Mouse (Mus musculus) forebrain, embryonic 12.5 days (tissue): Measurements from ENCODE around the gene Frrs1l. TPM values are rescaled to one million over a fixed set of nuclear protein-coding genes. Genes with fewer than 3 reads are reported as not detected.

Experiments
- ATAC-seq: fragments of 200-750 bp; cut with Nextera tagmentation; 2 replicates; pipeline ENCODE4 v1.8.0; 2017; ENCODE audit warnings: moderate TSS enrichment; ENCODE audit not compliant: low FRiP score
- H3K27ac ChIP-seq: fragments of 300-500 bp; sonication (generic); 2 replicates; pipeline ENCODE4 v1.5.1; 2016; ENCODE audit warnings: mild to moderate bottlenecking
- H3K27me3 ChIP-seq: fragments of 300-500 bp; sonication (generic); 2 replicates; pipeline ENCODE4 v1.6.1; 2016; ENCODE audit warnings: mild to moderate bottlenecking
- H3K36me3 ChIP-seq: fragments of 300-500 bp; sonication (generic); replicated peaks from 2 replicates; pipeline ENCODE4 v1.6.1; 2016; ENCODE audit warnings: mild to moderate bottlenecking
- H3K4me1 ChIP-seq: fragments of 300-500 bp; sonication (generic); 2 replicates; pipeline ENCODE4 v1.6.1; 2016
- H3K4me2 ChIP-seq: fragments of 300-500 bp; sonication (generic); 2 replicates; pipeline ENCODE4 v1.6.1; 2016; ENCODE audit warnings: mild to moderate bottlenecking, moderate library complexity
- H3K4me3 ChIP-seq: fragments of 300-500 bp; sonication (generic); replicated peaks from 2 replicates; pipeline ENCODE4 v1.5.1; 2016; ENCODE audit warnings: mild to moderate bottlenecking
- H3K9ac ChIP-seq: fragments of 300-500 bp; sonication (generic); 2 replicates; pipeline ENCODE4 v1.6.1; 2016; ENCODE audit warnings: mild to moderate bottlenecking
- H3K9me3 ChIP-seq: fragments of 300-500 bp; sonication (generic); 2 replicates; pipeline ENCODE4 v1.6.1; 2016
- WGBS: fragments of 180-500 bp; shearing (Covaris S2); methylation state at CpG from one replicate; pipeline ENCODE4 v1.1.7; 2016; 5-methylcytosine and 5-hydroxymethylcytosine counted together
- polyA plus RNA-seq: library from polyadenylated mRNA; unstranded; fragments of >200 nt; fragmentation: Nextera tagmentation; extraction: Ambion mirVana; gene quantifications from 2 replicates; pipeline ENCODE4 v1.2.1, GENCODE M21; 2016

Gene Frrs1l
- polyA plus RNA-seq, 1 experiment from 2014 or later, result 10.2 TPM

DNA sequence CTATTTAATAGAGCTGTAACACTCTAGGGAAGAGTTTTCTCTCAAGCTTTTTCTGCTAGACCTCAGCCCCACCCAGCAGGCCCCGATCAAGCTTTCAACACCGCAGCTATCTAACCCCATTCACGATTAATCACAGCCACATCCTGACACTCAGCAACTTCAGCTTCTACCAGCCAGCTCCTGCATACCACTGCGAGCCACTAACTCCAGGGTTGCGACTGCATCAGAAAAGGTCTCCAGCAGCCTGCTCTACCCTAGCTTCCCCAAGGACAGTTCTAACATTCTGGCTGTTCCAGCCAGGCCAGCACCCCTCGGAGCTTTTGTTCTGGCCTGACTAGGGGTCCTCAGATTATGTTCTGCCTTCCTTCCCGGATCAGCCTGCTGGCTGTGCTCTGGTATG is 58.1 kb downstream of the Frrs1l start:
- no peak overlapping the region for H3K9ac ChIP-seq
- H3K36me3 ChIP-seq, result peaks cover 34% of the 10 kb centered on the region

DNA sequence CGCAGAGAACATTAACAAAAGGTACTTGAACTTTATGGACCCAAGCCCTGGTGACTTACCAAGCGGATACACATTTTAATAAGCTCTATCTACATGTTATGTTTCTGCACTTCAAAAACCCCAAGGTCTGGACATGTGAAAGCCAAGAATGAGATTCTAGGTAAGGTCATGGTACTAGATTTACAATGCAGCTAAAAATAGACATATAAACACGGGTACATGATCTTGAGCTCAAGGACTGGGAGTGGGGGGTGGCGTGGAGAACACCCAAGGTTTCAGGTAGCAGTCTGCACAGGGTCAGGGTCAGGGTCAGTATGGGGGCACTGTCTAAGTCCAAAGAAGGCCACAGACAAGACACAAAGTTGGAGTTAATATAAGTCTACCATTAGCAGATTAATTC is 59.9 kb downstream of the Frrs1l start:
- Histone ChIP-seq H3K4me2 (no peak overlapping the region), H3K4me3 (no peak overlapping the region), H3K27ac (no peak overlapping the region), H3K4me1 (no peaks in the 10 kb centered on the region), H3K9ac (no peak overlapping the region), H3K9me3 (no peaks in the 10 kb centered on the region), H3K27me3 (no peaks in the 10 kb centered on the region), H3K36me3 (peaks cover 34% of the 10 kb centered on the region)
- ATAC-seq, result no peak
- WGBS, result 84% methylated on average over 4 of the region's 4 CpGs

More for the DNA sequence above, 58.1 kb downstream of the Frrs1l start:
- ATAC-seq, result no peak
- Histone ChIP-seq H3K4me3 (no peak overlapping the region), H3K27ac (no peak overlapping the region), H3K4me2 (no peak overlapping the region), H3K4me1 (no peaks in the 10 kb centered on the region), H3K9me3 (no peaks in the 10 kb centered on the region), H3K27me3 (no peaks in the 10 kb centered on the region)
- 44% methylated on average over 7 of the region's 7 CpGs for WGBS

DNA sequence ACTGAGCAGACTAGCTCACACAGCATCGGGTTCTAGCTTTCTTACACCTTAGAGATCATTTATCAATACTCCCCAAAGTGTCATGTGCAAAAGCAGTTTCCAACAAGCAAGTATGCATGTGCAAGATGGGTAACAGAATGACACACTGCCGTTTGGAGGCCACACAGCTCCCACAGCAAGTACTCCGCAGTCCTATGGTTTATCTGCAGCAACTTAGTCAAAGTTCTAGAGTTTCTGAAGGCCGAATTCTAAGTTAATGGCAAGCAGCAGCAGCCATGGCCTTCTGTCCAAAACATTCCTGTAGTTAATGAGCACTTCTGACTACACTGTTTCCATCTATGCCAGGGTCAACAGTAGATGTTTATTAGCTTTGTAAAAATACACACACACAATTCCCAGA is 63.2 kb downstream of the Frrs1l start:
- Histone ChIP-seq H3K9ac (no peak overlapping the region), H3K27ac (no peak overlapping the region), H3K36me3 (peaks cover 43% of the 10 kb centered on the region), H3K27me3 (no peaks in the 10 kb centered on the region), H3K4me1 (no peaks in the 10 kb centered on the region), H3K9me3 (no peaks in the 10 kb centered on the region), H3K4me3 (no peak overlapping the region), H3K4me2 (no peak overlapping the region)
- ATAC-seq, result no peak
- WGBS, result 94% methylated on average over 4 of the region's 4 CpGs

DNA sequence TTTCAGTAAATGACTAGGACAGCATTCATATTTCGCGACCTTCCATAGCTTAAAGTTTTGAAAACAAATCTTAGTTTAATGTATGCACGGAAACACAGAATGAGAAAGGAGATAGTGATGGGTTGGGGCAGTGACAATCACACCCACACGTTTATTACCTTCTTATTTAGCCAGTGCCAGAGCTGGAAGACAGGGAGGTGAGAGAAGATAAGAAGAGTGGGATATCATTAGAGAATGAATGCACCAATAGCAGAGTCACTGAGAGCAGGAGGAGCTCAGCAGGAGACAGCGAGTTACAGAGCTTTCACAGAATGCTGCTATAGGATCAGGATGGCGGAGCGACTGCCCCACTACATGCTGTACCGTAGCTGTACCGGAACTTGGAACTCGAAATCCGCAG is 68.0 kb downstream of the Frrs1l start:
- Histone ChIP-seq H3K4me2 (no peak overlapping the region), H3K27ac (no peak overlapping the region), H3K9ac (no peak overlapping the region), H3K27me3 (no peaks in the 10 kb centered on the region), H3K9me3 (no peaks in the 10 kb centered on the region), H3K4me3 (no peak overlapping the region), H3K4me1 (no peaks in the 10 kb centered on the region), H3K36me3 (peaks cover 43% of the 10 kb centered on the region)
- WGBS, result 92% methylated on average over 11 of the region's 11 CpGs
- ATAC-seq, result no peak

DNA sequence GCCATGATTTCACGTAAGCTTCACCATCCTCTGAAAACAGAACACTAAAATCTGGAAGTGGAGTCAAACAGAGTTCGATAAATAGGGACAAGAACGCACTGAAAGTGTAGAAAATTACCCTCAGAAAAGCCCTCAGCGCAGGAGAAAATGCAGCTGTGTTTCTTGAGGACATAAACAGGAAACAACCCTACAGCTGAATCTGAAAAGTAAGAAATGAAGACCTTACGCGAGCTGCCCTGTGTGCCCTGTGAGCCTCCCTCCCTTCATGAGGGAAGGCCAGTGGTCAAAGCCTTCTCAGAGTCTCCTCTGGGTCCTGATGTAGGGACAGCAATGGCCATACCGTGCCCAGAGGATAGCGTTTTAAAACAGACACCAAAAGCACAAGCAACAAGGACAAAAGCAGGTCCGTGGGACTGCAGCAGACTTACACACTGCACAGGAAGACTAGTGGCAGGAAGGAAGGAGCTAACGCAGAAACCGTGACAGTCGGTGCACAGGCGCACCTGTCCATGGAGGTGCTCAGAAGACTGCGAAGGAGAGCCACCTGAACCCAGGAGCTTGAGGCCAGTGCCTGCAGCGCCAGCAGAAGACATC is 74.4 kb downstream of the Frrs1l start:
- H3K4me2 ChIP-seq, result no peak overlapping the region
- H3K4me1 ChIP-seq, result no peaks in the 10 kb centered on the region
- 91% methylated on average over 15 of the region's 15 CpGs for WGBS
- no peaks in the 10 kb centered on the region for H3K27me3 ChIP-seq
- H3K36me3 ChIP-seq, result peaks cover 45% of the 10 kb centered on the region
- no peak for ATAC-seq
- H3K9ac ChIP-seq, result no peak overlapping the region
- no peak overlapping the region for H3K4me3 ChIP-seq
- no peaks in the 10 kb centered on the region for H3K9me3 ChIP-seq
- H3K27ac ChIP-seq, result no peak overlapping the region

DNA sequence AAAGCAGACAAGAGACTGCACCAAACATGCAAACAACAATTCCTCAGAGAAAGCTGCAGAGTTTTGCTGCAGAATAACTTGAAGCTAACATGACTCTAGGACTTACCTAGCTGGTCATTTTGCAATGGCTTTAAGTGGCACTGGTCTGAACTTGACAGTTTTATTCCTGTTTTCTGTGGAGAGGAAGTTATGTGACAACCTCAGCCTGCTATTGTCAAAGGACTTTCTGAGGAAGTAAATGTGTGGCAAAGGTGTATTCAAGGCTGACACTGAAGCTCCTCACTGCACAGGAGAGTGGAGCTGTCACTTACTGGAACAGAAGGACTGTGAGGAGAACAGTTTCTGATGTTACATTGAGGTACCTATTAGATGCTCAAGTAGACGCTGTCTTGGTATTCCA is 75.4 kb downstream of the Frrs1l start:
- ATAC-seq, result no peak
- Histone ChIP-seq H3K27me3 (no peaks in the 10 kb centered on the region), H3K36me3 (peaks cover 56% of the 10 kb centered on the region), H3K27ac (no peak overlapping the region), H3K4me3 (no peak overlapping the region), H3K4me1 (no peaks in the 10 kb centered on the region), H3K9ac (no peak overlapping the region), H3K9me3 (no peaks in the 10 kb centered on the region), H3K4me2 (no peak overlapping the region)
- WGBS, result 74% methylated on average over 1 of the region's 1 CpGs

DNA sequence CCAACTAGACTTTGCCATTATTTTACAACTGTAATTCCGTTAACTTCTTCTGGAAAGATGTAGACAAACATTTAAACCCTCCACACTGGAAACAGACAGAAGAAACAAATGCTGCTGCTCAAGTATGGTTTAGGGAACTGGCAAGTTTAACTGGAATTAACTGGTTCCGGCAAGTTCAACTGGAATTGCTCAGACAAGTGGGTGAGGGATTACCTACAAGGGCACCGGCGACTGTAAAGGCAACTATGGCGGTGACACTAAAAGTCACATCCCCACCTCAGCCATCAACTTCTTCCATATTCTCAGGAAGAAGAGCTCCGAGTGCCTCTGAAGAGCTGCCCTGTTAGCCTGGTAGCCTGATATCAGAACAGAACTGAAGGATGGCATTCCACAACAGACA is 75.9 kb downstream of the Frrs1l start:
- WGBS, result 93% methylated on average over 6 of the region's 6 CpGs
- no peak for ATAC-seq

DNA sequence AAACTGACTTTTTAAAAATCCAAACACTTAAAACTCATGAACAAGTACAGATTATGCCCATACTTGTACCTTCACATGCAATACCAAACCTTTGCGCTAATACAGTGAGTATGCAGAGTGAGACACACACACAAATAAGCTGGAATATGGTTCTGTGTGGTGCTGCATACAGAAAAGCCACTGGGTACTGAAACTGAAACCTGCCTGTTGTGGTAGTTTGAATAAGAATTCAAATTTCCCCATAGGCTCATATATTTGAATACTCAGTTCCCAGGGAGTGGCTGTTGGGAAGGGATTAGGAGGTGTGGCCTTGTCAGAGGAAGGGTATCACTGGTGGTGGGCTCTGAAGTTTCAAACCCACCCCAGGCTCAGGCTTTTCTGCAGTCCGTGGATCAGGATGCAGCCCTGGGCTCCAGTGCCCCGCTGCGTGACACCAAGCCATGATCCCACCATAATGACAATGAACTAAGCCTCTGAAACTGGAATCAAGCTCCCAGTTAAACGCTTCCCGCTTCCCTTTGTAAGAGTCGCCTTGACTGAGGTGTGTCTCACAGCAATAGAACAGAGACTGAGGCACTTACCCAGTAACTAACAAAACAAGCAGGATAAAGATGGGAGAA is 77.7 kb downstream of the Frrs1l start:
- peaks cover 62% of the 10 kb centered on the region for H3K36me3 ChIP-seq
- 85% methylated on average over 7 of the region's 7 CpGs for WGBS
- no peaks in the 10 kb centered on the region for H3K9me3 ChIP-seq

More for the DNA sequence above, 75.9 kb downstream of the Frrs1l start:
- H3K4me2 ChIP-seq, result no peak overlapping the region
- H3K4me3 ChIP-seq, result no peak overlapping the region
- no peak overlapping the region for H3K9ac ChIP-seq
- no peak overlapping the region for H3K27ac ChIP-seq
- H3K4me1 ChIP-seq, result no peaks in the 10 kb centered on the region
- no peaks in the 10 kb centered on the region for H3K9me3 ChIP-seq
- no peaks in the 10 kb centered on the region for H3K27me3 ChIP-seq
- H3K36me3 ChIP-seq, result peaks cover 60% of the 10 kb centered on the region

DNA sequence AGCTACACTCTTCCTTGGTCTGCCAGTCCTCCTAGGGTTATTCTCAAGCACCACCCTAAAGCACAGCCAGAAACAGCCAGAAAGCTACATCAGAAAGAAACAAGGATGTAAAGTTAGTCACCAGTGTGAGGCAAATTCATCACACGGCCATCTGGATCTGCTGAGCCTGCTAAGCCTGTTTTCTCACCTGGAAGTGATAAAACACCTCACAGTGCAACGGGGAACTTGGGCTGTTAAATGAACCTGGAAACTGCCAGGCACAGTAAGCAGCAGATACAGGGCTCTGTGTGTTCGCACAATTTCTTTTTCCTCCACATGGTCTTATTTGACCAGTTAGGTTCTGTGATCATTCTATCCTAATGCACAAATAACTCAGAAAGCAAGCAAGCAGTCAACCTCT is 80.6 kb downstream of the Frrs1l start:
- H3K4me2 ChIP-seq, result no peak overlapping the region
- H3K4me3 ChIP-seq, result no peak overlapping the region
- 80% methylated on average over 3 of the region's 3 CpGs for WGBS
- peaks cover 57% of the 10 kb centered on the region for H3K36me3 ChIP-seq
- no peak overlapping the region for H3K9ac ChIP-seq
- H3K9me3 ChIP-seq, result no peaks in the 10 kb centered on the region
- no peak overlapping the region for H3K27ac ChIP-seq
- H3K27me3 ChIP-seq, result no peaks in the 10 kb centered on the region
- no peak for ATAC-seq
- H3K4me1 ChIP-seq, result no peaks in the 10 kb centered on the region

More for the DNA sequence above, 77.7 kb downstream of the Frrs1l start:
- no peaks in the 10 kb centered on the region for H3K27me3 ChIP-seq
- H3K27ac ChIP-seq, result no peak overlapping the region
- H3K4me1 ChIP-seq, result no peaks in the 10 kb centered on the region
- H3K4me3 ChIP-seq, result no peak overlapping the region
- no peak for ATAC-seq
- H3K9ac ChIP-seq, result no peak overlapping the region
- H3K4me2 ChIP-seq, result no peak overlapping the region

DNA sequence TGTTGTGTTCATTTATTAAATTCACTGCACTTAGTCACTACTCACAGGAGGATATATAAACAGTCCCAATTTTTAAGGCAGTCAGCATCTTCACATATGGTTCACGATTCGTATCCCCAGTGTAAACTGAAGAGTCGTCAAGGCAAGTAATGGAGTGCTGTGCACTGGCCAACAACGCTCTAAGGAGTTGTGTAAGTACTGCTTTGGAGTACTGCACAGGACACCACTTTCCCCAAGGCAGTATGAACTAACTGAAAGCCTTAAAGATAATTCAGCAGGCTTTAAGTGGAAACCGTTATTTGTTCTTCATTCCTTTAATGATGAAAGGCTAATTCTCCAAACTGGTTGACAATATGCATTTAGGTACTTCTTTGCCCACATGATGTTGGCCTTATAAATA is 82.5 kb downstream of the Frrs1l start:
- ATAC-seq, result no peak
- Histone ChIP-seq H3K4me2 (no peak overlapping the region), H3K27me3 (no peaks in the 10 kb centered on the region), H3K27ac (no peak overlapping the region), H3K4me1 (no peaks in the 10 kb centered on the region), H3K9ac (no peak overlapping the region), H3K9me3 (no peaks in the 10 kb centered on the region), H3K36me3 (peaks cover 58% of the 10 kb centered on the region), H3K4me3 (no peak overlapping the region)
- WGBS, result 92% methylated on average over 5 of the region's 5 CpGs

Other genes starting within 250 kb of the Frrs1l start
- not detected in 2 replicates for gene Actl7b, start 248.9 kb downstream of the Frrs1l start, polyA plus RNA-seq
- not detected in 2 replicates for gene Actl7a, start 247.0 kb downstream of the Frrs1l start, polyA plus RNA-seq
- 84.7 and 90.3 TPM in 2 replicates for gene Elp1, start 188.1 kb downstream of the Frrs1l start, polyA plus RNA-seq
- gene Fam206a, start 188.0 kb downstream of the Frrs1l start, polyA plus RNA-seq, result 20.6 and 21.9 TPM in 2 replicates
- gene Ctnnal1, start 125.2 kb downstream of the Frrs1l start, polyA plus RNA-seq, result 26.6 and 28.6 TPM in 2 replicates
- 12.7 and 12.8 TPM in 2 replicates for gene Tmem245, start 43.0 kb downstream of the Frrs1l start, polyA plus RNA-seq
- 0.54 and 0.64 TPM in 2 replicates for gene Epb41l4b, start 153.0 kb upstream of the Frrs1l start, polyA plus RNA-seq